Mouse (Mus musculus): Measurements from ENCODE around the gene Fn1. TPM values are rescaled to one million over a fixed set of nuclear protein-coding genes. Genes with fewer than 3 reads are reported as not detected.

Fn1 gene
- total RNA-seq, 2 experiments from 2014 or later = 48.9 to 52.3 TPM

DNA sequence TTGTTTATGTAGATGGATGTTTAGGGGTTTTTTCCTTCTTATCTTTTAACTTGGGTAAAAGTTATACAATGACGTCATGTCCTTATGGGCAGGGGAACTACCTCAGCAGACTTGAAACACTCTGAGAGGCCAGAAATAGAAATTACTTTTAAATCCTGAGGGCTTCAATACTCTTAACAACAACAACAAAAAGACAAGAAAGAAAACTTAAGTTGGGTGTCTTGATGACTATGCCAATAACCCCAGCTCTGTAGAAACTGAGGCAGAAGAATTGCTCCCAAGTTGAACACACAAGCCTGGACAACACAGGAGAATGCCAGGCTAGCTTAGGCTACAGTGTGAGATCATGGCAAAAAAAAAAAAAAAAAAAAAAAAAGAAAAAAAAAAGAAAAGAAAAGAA, 1.2 kb downstream of the Fn1 start:
- intact Hi-C loops (cut with DNase I) = no loop called here
- no peak for DNase-seq (ENCODE audit: low spot score in 2 of 2)

DNA sequence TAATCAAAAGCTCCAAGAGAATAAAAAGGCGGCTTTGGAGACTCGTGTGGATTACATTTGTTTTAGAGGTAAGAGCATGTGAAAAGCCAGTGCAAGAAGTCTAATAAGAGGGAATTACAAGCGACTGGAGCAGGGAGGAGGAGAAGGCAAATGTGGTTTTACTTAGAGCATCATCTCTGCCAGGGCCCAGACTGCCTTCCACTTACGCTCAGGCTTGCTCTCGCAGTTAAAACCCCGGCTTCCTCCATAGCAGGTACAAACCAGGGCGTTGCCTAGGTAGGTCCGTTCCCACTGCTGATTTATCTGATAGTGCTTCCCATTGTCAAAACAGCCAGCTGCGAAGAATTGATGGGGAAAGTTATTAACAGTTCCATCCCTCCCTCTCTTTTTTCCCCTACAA, 1.7 kb downstream of the Fn1 start:
- no peak for DNase-seq (ENCODE audit: low spot score in 2 of 2)
- intact Hi-C loops (cut with DNase I) = no loop called here

DNA sequence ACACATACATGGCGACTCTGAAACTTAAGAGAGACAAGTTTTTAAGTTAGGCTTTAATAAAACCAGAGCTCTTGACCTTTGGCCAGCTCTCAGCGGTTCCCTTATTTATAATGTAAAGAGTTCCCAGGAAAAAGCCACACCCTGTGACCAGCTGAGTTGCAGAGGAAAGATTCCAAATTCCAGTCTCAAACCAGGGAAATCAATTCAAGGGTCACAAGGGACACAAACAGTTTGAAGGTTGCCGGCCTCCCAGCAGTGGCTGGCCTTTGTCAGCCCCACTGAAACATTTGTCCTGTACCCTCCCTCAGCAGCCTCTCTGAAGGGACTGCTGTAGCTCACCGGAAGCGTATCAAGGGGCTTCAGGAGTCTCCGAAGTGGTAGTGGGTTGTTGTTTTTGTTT, 2.3 kb downstream of the Fn1 start:
- intact Hi-C loops (cut with DNase I) = no loop called here
- DNase-seq (ENCODE audit: low spot score in 2 of 2) = no peak

DNA sequence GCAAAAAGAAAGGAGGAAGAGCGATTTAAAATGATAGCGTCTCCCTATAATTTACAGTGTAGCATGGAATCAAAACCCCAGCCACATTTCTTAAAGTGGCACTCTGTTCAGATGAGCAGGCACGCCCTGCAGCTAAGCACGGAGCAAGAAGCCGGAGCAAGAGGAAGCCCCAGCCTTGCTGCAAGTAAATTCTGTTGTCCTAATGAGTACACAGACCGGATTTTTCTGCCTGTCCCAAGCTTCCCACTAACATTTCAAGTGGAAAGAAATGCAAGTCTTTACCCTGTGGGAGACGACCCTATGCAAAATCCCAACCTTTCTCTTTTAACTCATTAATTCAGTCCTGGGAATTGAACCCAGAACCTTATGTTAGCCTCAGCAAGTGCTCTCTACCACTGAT, 4.8 kb downstream of the Fn1 start:
- intact Hi-C loops (cut with DNase I) = no loop called here

DNA sequence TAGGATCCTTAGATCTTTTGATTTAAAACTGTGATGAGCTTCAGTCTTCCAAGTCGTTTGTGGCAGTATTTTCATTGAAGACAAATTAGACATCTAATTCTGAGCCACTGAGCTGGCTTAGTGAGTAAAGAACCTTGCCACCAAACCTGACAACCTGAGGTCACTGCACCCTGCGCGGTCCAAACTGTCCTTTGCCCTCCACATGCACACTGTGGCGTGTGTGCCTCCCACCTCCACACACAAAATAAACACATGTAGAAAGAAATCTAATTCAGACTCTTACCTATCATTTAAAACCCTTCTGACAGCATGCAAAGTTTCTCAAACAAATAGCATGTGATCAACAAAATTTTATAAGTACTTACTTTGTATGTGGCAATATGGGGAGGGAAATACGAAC, 6.2 kb downstream of the Fn1 start:
- intact Hi-C loops (cut with DNase I) = no loop called here

More for the DNA sequence above, 4.8 kb downstream of the Fn1 start:
- no peak for DNase-seq (ENCODE audit: low spot score in 2 of 2)

DNA sequence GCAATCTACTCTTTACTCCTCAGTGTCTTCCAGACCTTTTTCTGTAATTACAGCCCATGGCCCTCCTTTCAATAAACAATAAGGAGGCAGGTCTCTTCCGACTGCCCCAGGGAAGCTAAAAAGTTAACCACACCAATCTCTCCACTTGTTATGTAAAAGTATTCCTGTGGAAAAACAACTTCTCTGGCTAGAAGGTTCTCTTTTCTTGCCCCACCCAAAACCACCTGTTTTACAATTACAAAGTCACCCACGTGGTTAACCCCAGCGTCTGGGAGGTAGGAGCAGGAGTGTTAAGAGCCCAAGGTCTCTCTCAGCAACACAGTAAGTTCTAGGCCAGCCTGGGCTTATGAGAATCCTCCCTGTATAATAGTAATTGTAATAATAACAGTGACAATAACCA, 7.0 kb downstream of the Fn1 start:
- intact Hi-C loops (cut with DNase I) = no loop called here
- no peak for DNase-seq (ENCODE audit: low spot score in 2 of 2)

More for the DNA sequence above, 6.2 kb downstream of the Fn1 start:
- DNase-seq (ENCODE audit: low spot score in 2 of 2) = no peak

DNA sequence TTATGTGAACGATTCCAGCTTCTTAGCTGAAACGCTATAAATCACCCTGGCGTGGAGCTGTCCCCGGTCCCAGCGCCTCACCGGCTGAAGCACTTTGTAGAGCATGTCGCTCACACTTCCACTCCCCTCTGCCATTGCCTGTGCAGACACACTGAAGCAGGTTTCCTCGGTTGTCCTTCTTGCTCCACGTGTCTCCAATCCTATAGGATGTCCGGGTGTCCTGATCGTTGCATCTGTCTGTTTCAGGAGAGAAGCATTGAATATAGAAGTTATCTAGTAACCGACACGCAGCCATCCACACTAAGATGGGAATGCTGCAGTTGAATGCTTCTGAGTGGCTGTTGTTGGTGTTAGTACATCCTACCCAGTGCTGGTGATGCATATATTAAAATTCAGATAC, 7.5 kb downstream of the Fn1 start:
- intact Hi-C loops (cut with DNase I) = no loop called here
- DNase-seq (ENCODE audit: low spot score in 2 of 2) = no peak

DNA sequence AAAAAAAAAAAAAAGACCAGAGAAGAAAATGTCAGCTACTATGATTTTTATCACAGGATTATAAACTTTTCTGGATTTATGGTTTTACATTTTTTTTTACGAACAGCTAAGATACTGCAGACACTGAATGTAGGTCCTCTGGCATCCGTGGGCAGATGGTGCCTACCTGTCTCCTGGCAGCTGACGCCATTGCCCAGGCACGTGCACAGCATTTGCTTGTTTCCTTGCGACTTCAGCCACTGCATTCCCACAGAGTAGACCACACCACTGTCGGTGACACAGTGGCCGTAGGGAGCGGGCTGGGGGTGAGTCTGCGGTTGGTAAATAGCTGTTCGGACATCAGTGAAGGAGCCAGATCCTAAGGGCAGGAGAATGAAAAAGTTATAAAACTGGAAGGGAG, 10.2 kb downstream of the Fn1 start:
- intact Hi-C loops (cut with DNase I) = no loop called here

DNA sequence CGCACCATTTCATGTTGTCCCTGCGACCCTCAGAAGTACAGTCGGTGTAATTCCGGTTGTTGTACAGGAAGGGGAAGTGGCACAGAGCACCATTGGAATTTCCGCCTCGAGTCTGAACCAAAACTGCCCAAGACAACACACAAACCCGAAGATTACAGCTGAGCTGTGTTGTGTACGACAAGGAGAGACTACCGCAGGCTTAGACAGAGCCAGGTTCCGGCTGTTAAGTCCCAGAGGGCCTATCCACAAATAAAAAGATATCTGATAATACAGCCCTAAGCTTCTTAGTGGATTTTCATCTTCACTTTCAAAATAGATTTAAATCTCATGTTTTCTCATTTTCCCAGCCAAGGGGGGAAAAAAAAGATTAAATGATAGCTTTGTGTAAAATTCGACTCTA, 11.8 kb downstream of the Fn1 start:
- no peak for DNase-seq (ENCODE audit: low spot score in 2 of 2)
- intact Hi-C loops (cut with DNase I) = no loop called here

More for the DNA sequence above, 10.2 kb downstream of the Fn1 start:
- no peak for DNase-seq (ENCODE audit: low spot score in 2 of 2)

DNA sequence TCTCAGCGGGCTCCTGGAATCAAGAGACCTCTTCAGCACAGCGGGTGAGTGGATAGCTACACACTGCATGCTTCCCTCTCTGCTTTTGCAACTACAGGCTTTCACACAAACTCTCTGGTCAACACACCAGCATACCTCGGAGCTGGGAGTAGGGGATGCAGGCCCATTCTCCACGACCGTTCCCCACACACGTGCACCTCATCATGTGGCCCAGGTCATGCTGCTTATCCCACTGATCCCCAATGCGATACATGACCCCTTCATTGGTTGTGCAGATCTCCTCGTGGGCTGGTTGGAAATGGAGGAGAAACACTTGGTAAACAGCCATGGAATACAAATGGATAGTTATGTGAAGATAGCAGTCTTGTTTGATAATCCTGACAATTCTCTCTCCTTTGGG, 12.8 kb downstream of the Fn1 start:
- intact Hi-C loops (cut with DNase I) = no loop called here
- DNase-seq (ENCODE audit: low spot score in 2 of 2) = no peak

DNA sequence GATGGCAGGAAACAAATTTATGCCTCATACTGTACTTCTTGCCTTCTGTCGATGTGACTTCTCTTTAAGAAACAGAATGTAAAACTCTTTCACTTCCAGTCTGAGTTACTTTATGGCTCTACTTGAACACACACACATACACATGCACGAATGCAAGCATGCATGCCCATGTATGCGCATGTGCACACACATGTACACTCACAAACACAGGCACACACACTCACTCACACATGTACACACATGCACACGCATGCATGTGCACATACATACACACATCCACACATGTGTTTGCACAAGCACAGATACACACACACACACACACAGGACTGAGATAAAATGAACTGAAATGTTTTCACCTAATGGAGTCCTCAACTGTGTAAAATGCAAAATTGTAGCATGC, 16.3 kb downstream of the Fn1 start:
- no peak for DNase-seq (ENCODE audit: low spot score in 2 of 2)
- intact Hi-C loops (cut with DNase I) = no loop called here

DNA sequence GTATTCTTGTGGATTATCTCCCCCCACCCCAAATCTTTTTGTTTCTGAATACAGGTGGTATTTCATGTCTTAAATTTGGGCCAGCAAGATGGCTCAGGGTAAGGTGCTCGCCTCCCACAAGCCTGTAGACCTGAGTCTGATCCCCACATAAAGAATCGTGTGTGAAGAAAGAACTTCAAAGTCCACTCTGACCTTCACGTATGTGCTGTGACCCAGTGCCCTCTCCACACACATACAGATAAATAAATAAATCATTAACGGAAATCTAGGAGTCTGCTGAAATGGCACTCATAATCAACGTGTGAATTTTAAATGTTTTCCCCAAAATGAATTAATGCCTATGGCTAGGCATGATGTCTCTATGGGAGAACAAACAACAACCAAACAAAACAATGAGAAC, 16.9 kb downstream of the Fn1 start:
- DNase-seq (ENCODE audit: low spot score in 2 of 2) = no peak
- intact Hi-C loops (cut with DNase I) = no loop called here

DNA sequence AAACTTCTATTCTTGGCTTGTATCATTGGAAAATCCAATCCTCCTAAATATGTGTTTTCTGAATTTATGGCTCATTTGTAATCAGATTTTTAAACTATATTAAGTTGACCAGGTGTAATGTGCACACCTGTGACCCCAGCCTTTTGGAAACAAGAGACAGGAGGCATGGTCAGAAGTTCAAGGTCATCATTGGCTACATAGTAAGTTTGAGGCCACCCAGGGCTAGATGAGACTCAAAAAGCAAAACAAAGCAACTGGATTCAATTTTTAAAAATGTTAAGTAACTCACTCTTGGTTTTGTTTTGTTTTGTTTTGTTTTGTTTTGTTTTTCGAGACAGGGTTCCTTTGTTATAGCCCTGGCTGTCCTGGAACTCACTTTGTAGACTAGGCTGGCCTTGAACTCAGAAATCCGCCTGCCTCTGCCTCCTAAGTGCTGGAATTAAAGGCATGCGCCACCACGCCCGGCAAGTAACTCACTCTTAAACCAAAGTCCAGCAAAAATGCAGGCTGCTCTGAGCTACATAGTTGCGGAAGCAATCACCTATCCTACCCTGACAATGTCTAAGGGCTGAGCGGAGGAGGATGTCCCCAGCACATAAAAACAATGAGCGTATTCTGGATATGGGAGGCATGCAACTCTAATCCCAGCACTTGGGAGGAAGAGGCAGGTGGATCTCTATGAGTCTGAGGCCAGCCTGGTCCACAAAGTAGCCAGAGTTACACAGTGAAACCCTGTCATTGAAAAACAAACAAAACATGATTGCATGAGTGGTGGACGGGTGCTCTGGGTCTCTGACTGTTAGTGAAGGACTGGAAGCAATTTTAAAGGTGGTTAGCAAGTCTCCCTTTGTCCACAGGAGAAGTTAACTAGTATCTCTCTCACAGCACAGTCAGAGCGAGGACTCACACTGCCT, 17.6 kb downstream of the Fn1 start:
- intact Hi-C loops (cut with DNase I) = no loop called here
- DNase-seq (ENCODE audit: low spot score in 2 of 2) = no peak

DNA sequence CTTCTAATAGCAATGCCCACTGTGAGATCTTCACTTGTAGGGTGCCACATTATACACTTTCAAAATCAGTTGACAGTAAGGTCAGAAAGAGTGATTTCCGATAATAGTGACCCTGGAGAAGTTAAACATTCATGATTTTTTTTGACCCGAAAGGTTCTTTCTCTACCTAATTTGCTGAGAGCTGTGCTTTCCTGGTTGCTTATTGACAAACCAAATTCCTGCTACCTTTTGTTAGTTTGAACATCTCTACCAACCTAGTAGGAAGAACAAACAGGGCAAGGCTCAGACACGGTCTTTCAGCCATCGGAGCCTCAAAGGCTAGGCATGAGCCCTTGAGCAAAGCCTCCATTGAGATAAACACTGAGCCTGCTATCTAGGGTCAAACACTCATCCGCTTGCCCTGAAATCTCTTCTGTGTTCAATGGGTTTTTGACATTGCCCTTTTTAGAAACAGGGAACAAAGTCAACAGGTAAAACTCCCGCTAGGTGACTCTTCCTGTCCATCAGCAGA, 18.5 kb downstream of the Fn1 start:
- no peak for DNase-seq (ENCODE audit: low spot score in 2 of 2)
- intact Hi-C loops (cut with DNase I) = no loop called here

DNA sequence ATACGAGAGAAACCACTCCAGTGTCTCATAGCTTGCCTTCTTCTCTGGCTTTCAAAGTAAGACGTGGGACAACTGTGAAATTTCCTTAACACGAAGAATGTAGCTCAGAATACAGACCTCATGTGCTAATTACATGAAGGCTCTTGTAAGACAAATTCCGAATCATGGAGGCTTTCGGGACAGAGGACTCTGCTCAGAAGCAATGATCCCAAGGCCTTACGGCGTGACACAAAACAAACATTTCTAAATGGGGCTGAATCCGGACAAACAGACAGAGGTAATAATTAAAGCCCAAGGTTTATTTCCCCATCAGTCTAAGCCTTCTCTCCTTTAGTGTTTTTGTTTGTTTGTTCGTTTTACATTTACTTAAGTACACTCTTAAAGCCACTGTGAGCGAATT, 20.6 kb downstream of the Fn1 start:
- no peak for DNase-seq (ENCODE audit: low spot score in 2 of 2)
- intact Hi-C loops (cut with DNase I) = no loop called here

DNA sequence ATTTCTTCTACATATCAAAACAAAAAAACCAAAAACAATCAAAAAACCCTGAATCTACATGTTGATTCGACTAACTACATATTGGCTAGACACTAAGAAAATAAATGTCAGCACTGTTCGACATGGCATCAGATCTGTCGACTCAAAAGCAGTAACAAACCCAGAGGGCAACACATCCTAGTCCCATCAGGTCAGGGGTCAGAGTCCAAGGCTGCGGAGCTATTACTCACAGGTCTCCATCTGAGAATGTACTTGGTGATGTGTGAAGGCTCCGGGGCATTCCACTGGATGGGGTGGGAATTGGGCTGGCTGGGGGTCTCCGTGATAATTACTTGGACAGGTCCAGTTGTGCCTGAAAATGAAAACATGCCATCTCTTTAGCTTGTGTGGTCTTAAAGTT, 21.2 kb downstream of the Fn1 start:
- intact Hi-C loops (cut with DNase I) = no loop called here
- no peak for DNase-seq (ENCODE audit: low spot score in 2 of 2)

DNA sequence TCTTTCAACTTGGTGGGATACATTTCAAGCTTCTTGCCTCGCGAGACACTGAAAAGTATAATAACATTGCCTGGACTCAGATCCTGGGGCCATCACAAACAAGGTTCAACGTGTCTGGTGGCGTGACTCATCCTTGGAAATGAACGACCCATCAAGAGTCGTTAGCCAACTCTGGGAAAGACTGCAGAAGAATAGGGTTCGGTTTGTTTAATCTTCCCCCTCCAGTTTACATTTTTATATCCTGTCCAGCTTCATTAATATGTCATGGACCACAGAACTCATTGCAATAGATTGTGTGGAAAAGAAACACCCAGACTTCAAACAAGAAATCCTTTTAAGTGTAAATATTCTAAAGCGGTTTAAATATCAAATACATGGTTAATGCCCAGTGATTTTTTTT, 22.8 kb downstream of the Fn1 start:
- intact Hi-C loops (cut with DNase I) = no loop called here
- no peak for DNase-seq (ENCODE audit: low spot score in 2 of 2)

DNA sequence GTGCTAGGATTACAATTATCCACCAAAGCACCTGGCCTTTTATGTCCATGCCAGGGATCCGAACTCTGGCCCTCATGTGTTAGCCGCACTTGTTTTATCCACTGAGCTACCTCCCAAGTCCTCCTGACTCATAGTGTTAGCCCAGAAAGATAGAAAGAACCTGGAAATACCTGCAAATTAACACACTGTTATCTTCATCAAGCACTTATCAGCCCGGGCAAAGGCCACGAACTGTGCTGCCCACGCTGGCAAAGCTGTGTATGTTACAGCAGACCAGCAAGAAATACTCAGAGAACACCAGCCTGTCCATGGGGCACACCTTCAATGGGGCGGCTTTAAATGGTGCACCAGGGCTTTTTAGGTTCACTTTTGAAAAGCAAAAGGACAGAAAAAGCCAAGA, 29.4 kb downstream of the Fn1 start:
- intact Hi-C loops (cut with DNase I) = no loop called here
- no peak for DNase-seq (ENCODE audit: low spot score in 2 of 2)

DNA sequence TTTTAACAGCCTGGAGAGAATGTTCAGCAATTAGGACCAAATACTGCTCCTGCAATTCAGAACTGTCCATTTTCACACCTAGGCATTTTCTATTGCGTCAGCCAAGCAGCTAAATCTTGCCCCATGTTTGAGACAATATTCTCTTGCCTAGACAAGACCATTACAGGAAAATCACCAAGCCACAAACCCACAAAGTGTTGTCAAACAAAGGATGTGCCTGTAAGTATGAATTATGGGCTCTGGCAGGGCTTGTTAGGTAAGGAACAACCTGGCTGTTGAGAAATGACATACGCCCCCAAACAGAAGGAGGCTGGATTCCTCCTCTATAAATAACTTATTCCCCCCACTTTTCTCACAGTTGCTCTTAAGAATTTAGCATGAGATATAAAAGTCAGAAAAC, 31.5 kb downstream of the Fn1 start:
- intact Hi-C loops (cut with DNase I) = no loop called here
- DNase-seq (ENCODE audit: low spot score in 2 of 2) = no peak

DNA sequence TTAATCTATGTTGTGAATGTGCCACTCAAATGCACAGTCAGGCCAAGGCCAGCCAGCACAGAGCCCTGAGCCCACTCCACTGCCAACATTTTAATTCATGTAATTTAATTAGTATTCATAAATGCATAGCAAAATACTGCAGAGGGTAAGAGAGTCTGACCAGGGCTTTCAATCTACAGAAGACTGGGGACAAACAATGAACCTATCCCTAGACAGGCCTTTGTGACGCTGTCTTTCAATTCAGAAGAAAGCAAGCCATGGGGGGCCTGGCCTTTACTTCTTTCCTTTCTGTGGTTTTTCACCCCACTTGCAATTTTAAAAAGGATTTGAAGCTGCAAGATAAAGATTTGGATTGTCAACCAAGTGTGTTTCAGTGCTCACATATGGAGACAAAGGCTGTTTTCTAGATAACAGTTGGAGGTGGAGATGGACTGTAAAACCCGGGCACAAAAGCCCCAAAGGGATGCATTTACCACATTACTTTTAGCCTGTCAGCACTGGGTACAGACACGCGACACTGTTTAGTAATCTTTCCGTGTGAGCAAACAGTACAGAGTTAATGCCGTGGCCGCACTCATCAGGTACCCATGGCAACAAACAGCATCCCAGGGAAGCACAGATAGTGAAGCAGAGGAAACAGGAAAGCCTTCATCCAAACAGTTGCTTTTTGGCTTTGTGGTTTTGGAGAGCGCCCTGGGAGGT, 38.3 kb downstream of the Fn1 start:
- intact Hi-C loops (cut with DNase I) = no loop called here

DNA sequence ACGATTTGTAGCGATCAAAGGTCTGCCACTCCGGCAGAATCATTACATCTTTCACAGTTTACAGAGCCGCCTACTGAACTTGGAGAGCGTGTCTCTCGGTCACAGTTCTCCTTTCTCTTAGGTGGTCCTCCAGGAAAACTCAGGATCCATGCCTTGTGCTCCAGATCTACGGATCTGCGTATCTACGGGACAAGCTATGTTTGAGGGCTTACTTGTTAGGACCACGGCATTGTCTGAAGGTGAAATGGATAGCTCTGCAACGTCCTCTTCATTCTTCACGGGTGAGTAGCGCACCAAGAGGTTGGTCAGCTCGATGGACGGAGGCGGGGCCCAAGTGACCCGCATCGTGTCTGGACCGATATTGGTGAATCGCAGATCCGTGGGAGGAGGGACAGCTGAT, 40.7 kb downstream of the Fn1 start:
- intact Hi-C loops (cut with DNase I) = no loop called here
- DNase-seq (ENCODE audit: low spot score in 2 of 2) = no peak

More for the DNA sequence above, 38.3 kb downstream of the Fn1 start:
- DNase-seq (ENCODE audit: low spot score in 2 of 2) = peak in 1 of 2 experiments; percentile 23
